Mouse (Mus musculus): ENCODE measurements around the gene Snd1.

DNA sequence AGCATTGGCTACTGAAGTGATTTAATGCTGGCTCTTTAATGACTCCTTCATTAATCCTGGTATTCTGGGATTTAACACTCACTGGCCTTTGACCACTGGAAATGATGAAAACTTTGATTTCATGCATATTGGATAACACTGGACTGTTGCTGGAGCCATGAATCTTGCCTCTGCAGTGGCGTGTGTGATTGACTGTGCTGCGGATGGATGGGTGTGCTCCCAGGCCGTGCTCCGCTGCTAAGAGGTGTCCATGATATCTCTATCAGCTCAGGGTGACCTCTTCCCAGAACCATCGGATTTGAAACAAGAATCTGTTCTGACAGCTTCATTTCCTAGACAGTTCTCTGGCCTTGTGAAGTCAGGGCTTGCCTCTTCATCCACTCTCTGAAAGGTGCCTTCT, 210.8 kb downstream of the Snd1 start:
- no peak for TF ChIP-seq CTCF (IDR thresholded peaks at IDR 0.05; ENCODE audit: borderline replicate concordance, insufficient read depth, low read length)
- no peak for TF ChIP-seq POLR2A (IDR thresholded peaks at IDR 0.05; ENCODE audit: low read depth, low read length)

Data from embryonic fibroblast, embryonic 13.5 days (primary cell).